19 mouse cellular contexts compared by ENCODE assay signal in genomic region chr3:54597326-54598274, GRCm38 (mm10).
DNase-seq lines count a peak whose midpoint lies in the region; ATAC-seq lines count a peak whose summit lies in the region.
"Had no signal": no experiment of that assay in that cellular context is flagged by ENCODE, and none has a peak within 500 bp of the region (broad histone marks: within the 10 kb centered on the region; RNA-seq: fewer than 3 reads in every experiment).

No protein-coding gene starts in this region.

- no peaks in the 10 kb centered on the region; the same call in 1 of the 2 replicates for H3K4me1 ChIP-seq in midbrain, embryonic 11.5 days (ENCODE audit: control insufficient read depth, insufficient read depth, low read length)
- H3K4me1 ChIP-seq in midbrain, embryonic 16.5 days (ENCODE audit: control insufficient read depth, insufficient read depth, low read length) = no peaks in the 10 kb centered on the region
- H3K4me1 ChIP-seq in intestine, embryonic 16.5 days (ENCODE audit: control insufficient read depth, insufficient read depth, low read length) = peaks cover 8% of the 10 kb centered on the region; the same call in 1 of the 2 replicates
- H3K4me1 ChIP-seq: forebrain, embryonic 10.5 days; heart, embryonic 10.5 days; midbrain, embryonic 12.5 days had no signal

- H3K4me2 ChIP-seq in midbrain, embryonic 11.5 days = no peak overlapping the region
- no peak overlapping the region for H3K4me2 ChIP-seq in midbrain, embryonic 16.5 days (ENCODE audit: low read length)
- H3K4me2 ChIP-seq in intestine, embryonic 16.5 days (ENCODE audit: low read depth, low read length) = no peak overlapping the region
- H3K4me2 ChIP-seq: hindbrain, embryonic 12.5 days; liver, embryonic 11.5 days; midbrain, embryonic 12.5 days had no signal

- 79% methylated on average over 11 of the region's 11 CpGs for WGBS in midbrain, embryonic 11.5 days
- WGBS in midbrain, embryonic 16.5 days = 76% methylated on average over 11 of the region's 11 CpGs
- 61% methylated on average over 11 of the region's 11 CpGs for WGBS in intestine, embryonic 16.5 days

- no peak for ATAC-seq in midbrain, embryonic 11.5 days (ENCODE audit: low FRiP score)
- no peak for ATAC-seq in midbrain, embryonic 16.5 days
- peak; percentile 65; the same call in 1 of the 2 replicates for ATAC-seq in intestine, embryonic 16.5 days
- ATAC-seq: lung, postnatal 0 days had no signal

- H3K4me3 ChIP-seq in midbrain, embryonic 11.5 days (ENCODE audit: low read depth, low read length) = no peak overlapping the region
- no peak overlapping the region for H3K4me3 ChIP-seq in midbrain, embryonic 16.5 days (ENCODE audit: low read depth, low read length)
- no peak overlapping the region for H3K4me3 ChIP-seq in intestine, embryonic 16.5 days (ENCODE audit: low read length)
- H3K4me3 ChIP-seq: forebrain, embryonic 10.5 days; heart, embryonic 10.5 days; hindbrain, embryonic 12.5 days; midbrain, embryonic 12.5 days had no signal

- peak; percentile 55 for DNase-seq in heart, postnatal 4 days
- no peak for DNase-seq in heart, adult 8-10 months (ENCODE audit: low spot score)
- DNase-seq in midbrain, embryonic 11.5 days (ENCODE audit: low spot score, missing footprints) = peak; percentile 78
- peak; percentile 39 to 65 for DNase-seq in urinary bladder, postnatal 4 days (ENCODE audit: low spot score in 2 of 2)
- DNase-seq in adrenal gland, postnatal 10 days = no peak
- no peak for DNase-seq in spleen, postnatal 36 days (ENCODE audit: low spot score in 2 of 2)
- DNase-seq: adrenal gland, postnatal 25 days; cerebellum, postnatal 10 days; kidney, adult 18-20 months; thymus, postnatal 25 days had no signal

- no peaks in the 10 kb centered on the region for H3K9me3 ChIP-seq in midbrain, embryonic 11.5 days (ENCODE audit: control insufficient read depth, low read length)
- H3K9me3 ChIP-seq in midbrain, embryonic 16.5 days (replicated peaks; ENCODE audit: control insufficient read depth, low read length, poor library complexity, severe bottlenecking) = no peaks in the 10 kb centered on the region
- H3K9me3 ChIP-seq in intestine, embryonic 16.5 days (ENCODE audit: control insufficient read depth, low read length) = no peaks in the 10 kb centered on the region
- H3K9me3 ChIP-seq: forebrain, embryonic 10.5 days; heart, embryonic 10.5 days; midbrain, embryonic 12.5 days had no signal

- H3K27me3 ChIP-seq in midbrain, embryonic 11.5 days (ENCODE audit: control insufficient read depth, insufficient read depth, low read length) = no peaks in the 10 kb centered on the region
- H3K27me3 ChIP-seq in midbrain, embryonic 16.5 days (ENCODE audit: control insufficient read depth, insufficient read depth, low read depth, low read length) = no peaks in the 10 kb centered on the region
- H3K27me3 ChIP-seq in intestine, embryonic 16.5 days (replicated peaks; ENCODE audit: control insufficient read depth, insufficient read depth, low read length) = no peaks in the 10 kb centered on the region
- H3K27me3 ChIP-seq: hindbrain, embryonic 12.5 days; midbrain, embryonic 12.5 days had no signal

- H3K27ac ChIP-seq in midbrain, embryonic 11.5 days (ENCODE audit: low read depth, low read length) = no peak overlapping the region
- H3K27ac ChIP-seq in midbrain, embryonic 16.5 days (ENCODE audit: low read length) = no peak overlapping the region
- H3K27ac ChIP-seq in intestine, embryonic 16.5 days (ENCODE audit: low read length) = peak overlapping the region; percentile 34
- H3K27ac ChIP-seq: forebrain, embryonic 10.5 days; heart, embryonic 10.5 days; hindbrain, embryonic 12.5 days; midbrain, embryonic 12.5 days had no signal

- H3K9ac ChIP-seq in midbrain, embryonic 11.5 days (ENCODE audit: low read length) = no peak overlapping the region
- no peak overlapping the region for H3K9ac ChIP-seq in midbrain, embryonic 16.5 days (ENCODE audit: low read depth, low read length)
- no peak overlapping the region for H3K9ac ChIP-seq in intestine, embryonic 16.5 days (ENCODE audit: low read depth, low read length)
- H3K9ac ChIP-seq: hindbrain, embryonic 12.5 days; midbrain, embryonic 12.5 days had no signal

- no peaks in the 10 kb centered on the region for H3K36me3 ChIP-seq in midbrain, embryonic 11.5 days (ENCODE audit: control insufficient read depth, insufficient read depth, low read length)
- H3K36me3 ChIP-seq in midbrain, embryonic 16.5 days (ENCODE audit: control insufficient read depth, insufficient read depth, low read length) = no peaks in the 10 kb centered on the region
- H3K36me3 ChIP-seq in intestine, embryonic 16.5 days (ENCODE audit: control insufficient read depth, insufficient read depth, low read length) = no peaks in the 10 kb centered on the region
- H3K36me3 ChIP-seq: forebrain, embryonic 10.5 days; G1E; heart, embryonic 10.5 days; hindbrain, embryonic 12.5 days; midbrain, embryonic 12.5 days had no signal

Comparison
In these comparisons a context has a peak if more than half of its experiments do, and no peak if none do; other contexts are left out.
1. DNase-seq: peak in heart, postnatal 4 days (single experiment), midbrain, embryonic 11.5 days (single experiment) and urinary bladder, postnatal 4 days (2 of 2); none in heart, adult 8-10 months (single experiment), adrenal gland, postnatal 10 days (single experiment) and spleen, postnatal 36 days (0 of 2).